Mouse (Mus musculus) macrophage (primary cell): Measurements from ENCODE around the gene Kif27. TPM values are rescaled to one million over a fixed set of nuclear protein-coding genes. Genes with fewer than 3 reads are reported as not detected.
"Not testable (repeated sequence)": the region's sequence is repeated elsewhere in the genome, so short reads cannot be mapped to it uniquely, and the experiment has no call there.

Source experiments
- H3K27ac ChIP-seq: fragments of 350-480 bp; formaldehyde crosslinking; 2 replicates; pipeline ENCODE4 v1.9.0; 2021
- H3K36me3 ChIP-seq: fragments of 350-480 bp; formaldehyde crosslinking; 2 replicates; pipeline ENCODE4 v1.9.0; 2021; ENCODE audit errors: inconsistent target
- H3K4me3 ChIP-seq: fragments of 350-480 bp; formaldehyde crosslinking; 2 replicates; pipeline ENCODE4 v1.9.0; 2021; ENCODE audit errors: inconsistent target
- H3K79me2 ChIP-seq: fragments of 350-480 bp; formaldehyde crosslinking; 2 replicates; pipeline ENCODE4 v1.9.0; 2021; ENCODE audit errors: inconsistent target
- WGBS: methylation state at CpG from one replicate; pipeline ENCODE4 v1.1.7; 2026; ENCODE audit warnings: inconsistent platforms; ENCODE audit not compliant: missing documents; 5-methylcytosine and 5-hydroxymethylcytosine counted together
- polyA plus RNA-seq: library from polyadenylated mRNA; stranded (reverse); fragments of 250-400 nt; gene quantifications from 3 replicates; pipeline ENCODE4 v1.2.4, GENCODE M21; 2018; ENCODE audit warnings: inconsistent platforms

Kif27 gene
- polyA plus RNA-seq, 1 experiment from 2014 or later: 0.20 TPM

- 57% methylated on average over 8 of the region's 11 CpGs for WGBS
- H3K4me3 ChIP-seq: peak overlapping the region; percentile 31
- H3K79me2 ChIP-seq: peaks cover 10% of the 10 kb centered on the region; the same call in 1 of the 2 replicates
- H3K36me3 ChIP-seq: peaks cover 28% of the 10 kb centered on the region
- no peak overlapping the region for H3K27ac ChIP-seq
Measured at GRCm38 (mm10) chr13:58384371-58384770, 25.4 kb upstream of the Kif27 start.

GRCm38 (mm10) chr13:58373153-58373470 is 14.2 kb upstream of the Kif27 start:
- Histone ChIP-seq H3K27ac (no peak overlapping the region), H3K4me3 (no peak overlapping the region), H3K79me2 (no peaks in the 10 kb centered on the region), H3K36me3 (no peaks in the 10 kb centered on the region)
- WGBS: 93% methylated on average over 2 of the region's 2 CpGs

GRCm38 (mm10) chr13:58372278-58373152 is 13.6 kb upstream of the Kif27 start:
- Histone ChIP-seq H3K36me3 (no peaks in the 10 kb centered on the region), H3K79me2 (no peaks in the 10 kb centered on the region), H3K27ac (no peak overlapping the region), H3K4me3 (no peak overlapping the region)
- 73% methylated on average over 5 of the region's 5 CpGs for WGBS

- Histone ChIP-seq H3K4me3 (no peak overlapping the region), H3K27ac (no peak overlapping the region), H3K79me2 (no peaks in the 10 kb centered on the region), H3K36me3 (no peaks in the 10 kb centered on the region)
- 79% methylated on average over 4 of the region's 4 CpGs for WGBS
Measured at GRCm38 (mm10) chr13:58368835-58369234, 9.9 kb upstream of the Kif27 start.

GRCm38 (mm10) chr13:58367641-58368040 is 8.7 kb upstream of the Kif27 start:
- H3K79me2 ChIP-seq: no peaks in the 10 kb centered on the region
- H3K4me3 ChIP-seq: no peak overlapping the region
- H3K27ac ChIP-seq: no peak overlapping the region
- 73% methylated on average over 1 of the region's 1 CpGs for WGBS
- no peaks in the 10 kb centered on the region for H3K36me3 ChIP-seq

- Histone ChIP-seq H3K4me3 (no peak overlapping the region), H3K79me2 (no peaks in the 10 kb centered on the region), H3K27ac (0 out of 2 replicates have a peak overlapping the region, but pooled peaks have one; percentile 8), H3K36me3 (no peaks in the 10 kb centered on the region)
- WGBS: 44% methylated on average over 3 of the region's 3 CpGs
Measured at GRCm38 (mm10) chr13:58366373-58366772, 7.5 kb upstream of the Kif27 start.

- not testable (repeated sequence) for H3K79me2 ChIP-seq, H3K27ac ChIP-seq, H3K4me3 ChIP-seq, H3K36me3 ChIP-seq
- WGBS: 91% methylated on average over 8 of the region's 8 CpGs
Measured at GRCm38 (mm10) chr13:58365179-58365578, 6.3 kb upstream of the Kif27 start.

- WGBS: 87% methylated on average over 8 of the region's 8 CpGs
- Histone ChIP-seq H3K27ac (no peak overlapping the region), H3K79me2 (no peaks in the 10 kb centered on the region), H3K36me3 (no peaks in the 10 kb centered on the region), H3K4me3 (no peak overlapping the region)
Measured at GRCm38 (mm10) chr13:58364353-58365175, 5.6 kb upstream of the Kif27 start.

- 23% methylated on average over 7 of the region's 7 CpGs for WGBS
- H3K27ac ChIP-seq: no peak overlapping the region
- H3K36me3 ChIP-seq: no peaks in the 10 kb centered on the region
- no peaks in the 10 kb centered on the region for H3K79me2 ChIP-seq
- no peak overlapping the region; the same call in 1 of the 2 replicates for H3K4me3 ChIP-seq
Measured at GRCm38 (mm10) chr13:58359304-58359653, 357 bp upstream of the Kif27 start.

GRCm38 (mm10) chr13:58352996-58353395 is 5.9 kb downstream of the Kif27 start:
- Histone ChIP-seq H3K27ac (no peak overlapping the region), H3K36me3 (no peaks in the 10 kb centered on the region), H3K4me3 (no peak overlapping the region), H3K79me2 (no peaks in the 10 kb centered on the region)

- 95% methylated on average over 4 of the region's 4 CpGs for WGBS
- no peak overlapping the region for H3K4me3 ChIP-seq
- H3K27ac ChIP-seq: no peak overlapping the region
- H3K36me3 ChIP-seq: no peaks in the 10 kb centered on the region
- no peaks in the 10 kb centered on the region for H3K79me2 ChIP-seq
Measured at GRCm38 (mm10) chr13:58350606-58351005, 8.3 kb downstream of the Kif27 start.

- Histone ChIP-seq H3K4me3 (no peak overlapping the region), H3K79me2 (no peaks in the 10 kb centered on the region), H3K27ac (no peak overlapping the region), H3K36me3 (no peaks in the 10 kb centered on the region)
- whole genome bisulfite sequencing: 91% methylated on average over 8 of the region's 9 CpGs
Measured at GRCm38 (mm10) chr13:58344505-58344904, 14.4 kb downstream of the Kif27 start.

- Histone ChIP-seq H3K79me2 (no peaks in the 10 kb centered on the region), H3K36me3 (no peaks in the 10 kb centered on the region), H3K27ac (no peak overlapping the region), H3K4me3 (no peak overlapping the region)
- 95% methylated on average over 12 of the region's 12 CpGs for WGBS
Measured at GRCm38 (mm10) chr13:58337456-58337855, 21.5 kb downstream of the Kif27 start.

GRCm38 (mm10) chr13:58334116-58334515 is 24.8 kb downstream of the Kif27 start:
- H3K79me2 ChIP-seq: no peaks in the 10 kb centered on the region
- H3K27ac ChIP-seq: no peak overlapping the region
- H3K4me3 ChIP-seq: no peak overlapping the region
- H3K36me3 ChIP-seq: no peaks in the 10 kb centered on the region
- 96% methylated on average over 5 of the region's 5 CpGs for WGBS

GRCm38 (mm10) chr13:58317768-58318167 is 41.2 kb downstream of the Kif27 start:
- Histone ChIP-seq H3K27ac (no peak overlapping the region), H3K4me3 (no peak overlapping the region), H3K36me3 (no peaks in the 10 kb centered on the region), H3K79me2 (no peaks in the 10 kb centered on the region)
- WGBS: 88% methylated on average over 2 of the region's 2 CpGs
